22 mouse cellular contexts compared by ENCODE assay signal in genomic region chr2:146476428-146476972, GRCm38 (mm10). TPM values are rescaled to one million over a fixed set of nuclear protein-coding genes. Genes with fewer than 3 reads are reported as not detected.
DNase-seq lines count a peak whose midpoint lies in the region; ATAC-seq and TF ChIP-seq lines count a peak whose summit lies in the region.
"Had no signal": no experiment of that assay in that cellular context is flagged by ENCODE, and none has a peak within 500 bp of the region (broad histone marks: within the 10 kb centered on the region; RNA-seq: fewer than 3 reads in every experiment).

No protein-coding gene starts in this region.

- no peaks in the 10 kb centered on the region for H3K9me3 ChIP-seq in heart, embryonic 13.5 days
- no peaks in the 10 kb centered on the region for H3K9me3 ChIP-seq in heart, postnatal 0 days (replicated peaks; ENCODE audit: control insufficient read depth, low read length)
- H3K9me3 ChIP-seq in liver, embryonic 11.5 days (ENCODE audit: control insufficient read depth, low read length), result no peaks in the 10 kb centered on the region
- H3K9me3 ChIP-seq: embryonic facial prominence, embryonic 13.5 days; forebrain, embryonic 12.5 days; hindbrain, embryonic 12.5 days had no signal

- no peak for TF ChIP-seq EP300 in heart, postnatal 0 days (IDR thresholded peaks at IDR 0.05; ENCODE audit: low read depth)

- no peak for DNase-seq in heart, postnatal 25 days (ENCODE audit: low spot score)
- DNase-seq in heart, postnatal 0 days (ENCODE audit: low spot score), result no peak
- no peak for DNase-seq in heart, adult 9 months (ENCODE audit: low spot score in 2 of 2)
- no peak for DNase-seq in liver, embryonic 11.5 days (ENCODE audit: low spot score)
- DNase-seq in liver (no peak), MN1 (ENCODE audit: low spot score) (no peak)
- DNase-seq: adrenal gland, adult 2 months; adrenal gland, postnatal 25 days; cerebellum, adult 18-20 months; cerebellum, adult 9-11 months; cerebellum, postnatal 36 days; gastrocnemius, postnatal 10 days; kidney, adult 18-20 months had no signal

- no peaks in the 10 kb centered on the region for H3K27me3 ChIP-seq in heart, embryonic 13.5 days (replicated peaks)
- H3K27me3 ChIP-seq in heart, postnatal 0 days (ENCODE audit: control insufficient read depth, insufficient read depth, low read length), result no peaks in the 10 kb centered on the region
- no peaks in the 10 kb centered on the region for H3K27me3 ChIP-seq in liver, embryonic 11.5 days (replicated peaks; ENCODE audit: control insufficient read depth, insufficient read depth, low read length)
- H3K27me3 ChIP-seq: CH12.LX; embryonic facial prominence, embryonic 13.5 days; forebrain, embryonic 12.5 days; hindbrain, embryonic 12.5 days had no signal

- no peak overlapping the region for H3K9ac ChIP-seq in heart, embryonic 13.5 days
- H3K9ac ChIP-seq in heart, postnatal 0 days (replicated peaks; ENCODE audit: low read depth, low read length), result no peak overlapping the region
- no peak overlapping the region for H3K9ac ChIP-seq in liver, embryonic 11.5 days (ENCODE audit: low read depth, low read length)
- H3K9ac ChIP-seq: embryonic facial prominence, embryonic 13.5 days; forebrain, embryonic 12.5 days; hindbrain, embryonic 12.5 days had no signal

- no peak overlapping the region for H3K4me2 ChIP-seq in heart, embryonic 13.5 days
- H3K4me2 ChIP-seq in heart, postnatal 0 days (ENCODE audit: low read depth, low read length), result no peak overlapping the region
- no peak overlapping the region for H3K4me2 ChIP-seq in liver, embryonic 11.5 days
- H3K4me2 ChIP-seq: embryonic facial prominence, embryonic 13.5 days; forebrain, embryonic 12.5 days; heart, embryonic 11.5 days; hindbrain, embryonic 12.5 days had no signal

- peaks cover 21% of the 10 kb centered on the region for H3K36me3 ChIP-seq in heart, embryonic 13.5 days
- no peaks in the 10 kb centered on the region for H3K36me3 ChIP-seq in heart, postnatal 0 days (replicated peaks; ENCODE audit: control insufficient read depth, insufficient read depth, low read length)
- H3K36me3 ChIP-seq in liver, embryonic 11.5 days (ENCODE audit: control insufficient read depth, insufficient read depth, low read length), result no peaks in the 10 kb centered on the region
- H3K36me3 ChIP-seq: embryonic facial prominence, embryonic 13.5 days; forebrain, embryonic 12.5 days had no signal

- no peak for TF ChIP-seq CTCF in heart, postnatal 0 days (IDR thresholded peaks at IDR 0.05; ENCODE audit: low read depth)

- 55% methylated on average over 6 of the region's 6 CpGs for WGBS in heart, embryonic 13.5 days
- WGBS in heart, postnatal 0 days, result 54% methylated on average over 6 of the region's 6 CpGs
- WGBS in liver, embryonic 11.5 days, result 79% methylated on average over 6 of the region's 6 CpGs

- no peak overlapping the region for H3K4me3 ChIP-seq in heart, embryonic 13.5 days
- H3K4me3 ChIP-seq in heart, postnatal 0 days (ENCODE audit: low read depth, low read length), result no peak overlapping the region
- H3K4me3 ChIP-seq in liver, embryonic 11.5 days (ENCODE audit: low read depth, low read length), result no peak overlapping the region
- H3K4me3 ChIP-seq: embryonic facial prominence, embryonic 13.5 days; forebrain, embryonic 12.5 days; hindbrain, embryonic 12.5 days had no signal

- ATAC-seq in heart, embryonic 13.5 days (ENCODE audit: extremely low read depth, insufficient number of reproducible peaks, low FRiP score, low TSS enrichment), result no peak
- ATAC-seq in heart, postnatal 0 days (ENCODE audit: insufficient read depth, low read depth), result peak; percentile 67
- ATAC-seq in liver, embryonic 11.5 days (replicated peaks; ENCODE audit: low FRiP score), result peak; percentile 36; the same call in 1 of the 2 replicates
- ATAC-seq: forebrain, embryonic 16.5 days; hindbrain, embryonic 16.5 days; inflammation-experienced regulatory T-cells, adult 6 months had no signal

- 0 out of 2 replicates have a peak overlapping the region, but pooled peaks have one; percentile 2 for H3K27ac ChIP-seq in heart, embryonic 13.5 days (replicated peaks)
- no peak overlapping the region for H3K27ac ChIP-seq in heart, postnatal 0 days (ENCODE audit: low read depth)
- H3K27ac ChIP-seq in liver, embryonic 11.5 days (ENCODE audit: low read depth, low read length), result no peak overlapping the region
- H3K27ac ChIP-seq: embryonic facial prominence, embryonic 13.5 days; forebrain, embryonic 12.5 days; hindbrain, embryonic 12.5 days had no signal

- H3K4me1 ChIP-seq in heart, embryonic 13.5 days, result peaks cover 9% of the 10 kb centered on the region
- H3K4me1 ChIP-seq in heart, postnatal 0 days (ENCODE audit: control insufficient read depth, insufficient read depth), result peaks cover 7% of the 10 kb centered on the region; the same call in 1 of the 2 replicates
- no peaks in the 10 kb centered on the region for H3K4me1 ChIP-seq in liver, embryonic 11.5 days (replicated peaks; ENCODE audit: control insufficient read depth, insufficient read depth, low read length)
- H3K4me1 ChIP-seq: embryonic facial prominence, embryonic 13.5 days; forebrain, embryonic 12.5 days; hindbrain, embryonic 12.5 days had no signal

- intact Hi-C loops in heart, postnatal 25 days (cut with DNase I), result no loop called here

RNA-seq across cellular contexts. Expression of gene Ralgapa2, which starts 35.6 kb away (rescaled TPM):
- polyA plus RNA-seq in heart, embryonic 13.5 days (2015; fragmentation: Nextera tagmentation; extraction: Ambion mirVana), result 6.5 and 9.7 TPM in 2 replicates
- 10 to 100 TPM; 40.4 to 46.1 TPM for total RNA-seq in heart, postnatal 25 days (2021)
- total RNA-seq in heart, postnatal 0 days (2014; rRNA removed; ENCODE audit: low replicate concordance), result 21.4 and 21.7 TPM in 2 replicates
- 6.8 and 7.6 TPM in 2 replicates for polyA plus RNA-seq in heart, postnatal 0 days (2015; fragmentation: Nextera tagmentation; extraction: Ambion mirVana)
- polyA plus RNA-seq in liver, embryonic 11.5 days (2014; fragmentation: Nextera tagmentation; extraction: Ambion mirVana), result 11.6 and 13.0 TPM in 2 replicates
